Mouse (Mus musculus) ZHBTc4 (cell line): ENCODE data around the gene Olfr1413.

Experiments
- DNase-seq: peaks from one replicate; pipeline ENCODE4 v3.0.0-alpha.2; 2011; ENCODE audit warnings: low read depth, low spot score

Olfr1413 gene

GRCm38 (mm10) chr1:92571022-92571421 is at the start of gene Olfr1413:
Gene Olfr1413 (plus strand): TSS chr1:92571322.
- no peak for DNase-seq

GRCm38 (mm10) chr1:92521376-92521775 is 49.7 kb upstream of the Olfr1413 start:
- DNase-seq = peak; percentile 74

GRCm38 (mm10) chr1:92523764-92524163 is 47.4 kb upstream of the Olfr1413 start:
- DNase-seq = no peak

- no peak for DNase-seq
These were observed 34.1 kb upstream of the Olfr1413 start for GRCm38 (mm10) chr1:92536972-92537371.

GRCm38 (mm10) chr1:92539071-92539470 is 32.1 kb upstream of the Olfr1413 start:
- no peak for DNase-seq

GRCm38 (mm10) chr1:92545929-92546328 is 25.2 kb upstream of the Olfr1413 start:
- DNase-seq = no peak

GRCm38 (mm10) chr1:92585479-92585878 is 14.4 kb downstream of the Olfr1413 start, which contains the start of gene Olfr1412:
Gene Olfr1412 (plus strand): TSS chr1:92585779.
- no peak for DNase-seq

GRCm38 (mm10) chr1:92594111-92594510 is 23.0 kb downstream of the Olfr1413 start, which contains the start of gene Olfr1411:
Gene Olfr1411 (plus strand): TSS chr1:92594411.
- no peak for DNase-seq

GRCm38 (mm10) chr1:92596019-92596418 is 24.9 kb downstream of the Olfr1413 start:
- peak; percentile 22 for DNase-seq

GRCm38 (mm10) chr1:92605482-92605881 is 34.4 kb downstream of the Olfr1413 start, which contains the start of gene Olfr1410:
Gene Olfr1410 (plus strand): TSS chr1:92605782.
- DNase-seq = no peak

GRCm38 (mm10) chr1:92607711-92608110 is 36.6 kb downstream of the Olfr1413 start:
- no peak for DNase-seq

- DNase-seq = peak; percentile 56
These were observed 39.9 kb downstream of the Olfr1413 start for GRCm38 (mm10) chr1:92611008-92611407.

GRCm38 (mm10) chr1:92613175-92613574 is 42.1 kb downstream of the Olfr1413 start:
- DNase-seq = no peak

GRCm38 (mm10) chr1:92614516-92614915 is 43.4 kb downstream of the Olfr1413 start:
- DNase-seq = peak; percentile 29

GRCm38 (mm10) chr1:92616046-92616445 is 44.9 kb downstream of the Olfr1413 start:
- no peak for DNase-seq

- no peak for DNase-seq
These were observed 46.4 kb downstream of the Olfr1413 start, which contains the start of gene Olfr12 for GRCm38 (mm10) chr1:92617488-92617887. Gene Olfr12 (plus strand): TSS chr1:92617788.

- DNase-seq = no peak
These were observed 47.2 kb downstream of the Olfr1413 start for GRCm38 (mm10) chr1:92618360-92618759.
